Mouse (Mus musculus): ENCODE measurements around the gene Ankrd33. TPM values are rescaled to one million over a fixed set of nuclear protein-coding genes. Genes with fewer than 3 reads are reported as not detected.

The Ankrd33 gene
- polyA plus RNA-seq, 1 experiment: not detected

- no peak overlapping the region for H3K4me3 ChIP-seq (ENCODE audit: insufficient read depth, low read depth, low read length)
- 33% methylated on average over 3 of the region's 3 CpGs for WGBS
- TF ChIP-seq CTCF (conservative IDR thresholded peaks at IDR 0.05; ENCODE audit: insufficient read depth, insufficient read length, low read depth, low read length) (no peak), POLR2A (IDR thresholded peaks at IDR 0.05; ENCODE audit: low read depth, low read length) (no peak)
- DNase-seq: peak; percentile 84
- no peaks in the 10 kb centered on the region for H3K36me3 ChIP-seq (ENCODE audit: control insufficient read depth, insufficient read depth, low read length)
- H3K4me1 ChIP-seq (ENCODE audit: control insufficient read depth, insufficient read depth, low read length): no peaks in the 10 kb centered on the region
- no peaks in the 10 kb centered on the region for H3K27me3 ChIP-seq (replicated peaks; ENCODE audit: control insufficient read depth, insufficient read depth, low read length)
- H3K27ac ChIP-seq (ENCODE audit: insufficient read depth, low read depth, low read length): peak overlapping the region; percentile 27; the same call in 1 of the 2 replicates
These were observed 28.6 kb upstream of the Ankrd33 start for GRCm38 (mm10) chr15:101086956-101087355.

- Histone ChIP-seq H3K4me1 (ENCODE audit: control insufficient read depth, insufficient read depth, low read length) (no peaks in the 10 kb centered on the region), H3K4me3 (ENCODE audit: insufficient read depth, low read depth, low read length) (no peak overlapping the region), H3K27ac (ENCODE audit: insufficient read depth, low read depth, low read length) (no peak overlapping the region), H3K27me3 (replicated peaks; ENCODE audit: control insufficient read depth, insufficient read depth, low read length) (no peaks in the 10 kb centered on the region), H3K36me3 (ENCODE audit: control insufficient read depth, insufficient read depth, low read length) (no peaks in the 10 kb centered on the region)
- WGBS: 92% methylated on average over 4 of the region's 4 CpGs
- TF ChIP-seq POLR2A (IDR thresholded peaks at IDR 0.05; ENCODE audit: low read depth, low read length) (no peak), CTCF (conservative IDR thresholded peaks at IDR 0.05; ENCODE audit: insufficient read depth, insufficient read length, low read depth, low read length) (no peak)
- DNase-seq: no peak
These were observed 27.3 kb upstream of the Ankrd33 start for GRCm38 (mm10) chr15:101088291-101088690.

- no peak for DNase-seq
- H3K4me1 ChIP-seq (ENCODE audit: control insufficient read depth, insufficient read depth, low read length): no peaks in the 10 kb centered on the region
- no peak overlapping the region for H3K27ac ChIP-seq (ENCODE audit: insufficient read depth, low read depth, low read length)
- H3K27me3 ChIP-seq (replicated peaks; ENCODE audit: control insufficient read depth, insufficient read depth, low read length): no peaks in the 10 kb centered on the region
- no peak overlapping the region for H3K4me3 ChIP-seq (ENCODE audit: insufficient read depth, low read depth, low read length)
- no peaks in the 10 kb centered on the region for H3K36me3 ChIP-seq (ENCODE audit: control insufficient read depth, insufficient read depth, low read length)
- TF ChIP-seq CTCF (conservative IDR thresholded peaks at IDR 0.05; ENCODE audit: insufficient read depth, insufficient read length, low read depth, low read length) (no peak), POLR2A (IDR thresholded peaks at IDR 0.05; ENCODE audit: low read depth, low read length) (no peak)
- WGBS: 97% methylated on average over 8 of the region's 8 CpGs
These were observed 24.0 kb upstream of the Ankrd33 start for GRCm38 (mm10) chr15:101091551-101091950.

DNA sequence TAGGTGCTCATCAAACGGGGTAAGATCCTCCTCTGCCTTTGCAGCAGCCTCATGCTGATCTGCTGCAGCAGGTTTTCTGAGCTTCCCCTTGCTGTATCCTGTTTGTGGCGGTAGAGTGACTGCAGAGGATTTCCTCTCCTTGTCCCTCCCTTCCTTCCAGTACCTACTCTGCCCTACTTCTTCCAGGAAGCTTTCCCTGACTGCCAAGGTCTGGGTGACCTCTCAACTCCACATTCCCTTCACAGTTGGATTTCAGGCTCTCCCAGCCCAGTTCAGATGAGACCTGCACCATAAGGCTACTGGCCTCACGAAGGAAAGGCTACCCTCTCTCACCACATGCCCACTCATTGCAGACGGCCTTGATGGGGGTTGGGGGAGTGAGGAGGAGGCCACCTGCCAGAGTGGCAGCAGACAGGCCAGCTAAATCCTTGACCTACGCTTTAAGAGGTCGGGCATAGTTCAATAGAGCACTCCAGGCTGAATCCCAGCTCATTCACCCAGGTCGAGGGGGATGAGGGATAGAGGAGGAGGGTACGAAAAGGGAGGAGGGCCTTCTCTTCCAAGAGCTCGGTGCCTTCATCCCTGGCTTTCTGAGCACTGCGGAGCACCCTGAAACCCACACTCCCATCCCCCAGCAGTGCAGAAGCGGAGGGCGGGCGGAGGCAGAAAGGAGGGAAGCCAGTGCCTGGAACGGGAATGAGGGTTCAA, 23.3 kb upstream of the Ankrd33 start:
- Histone ChIP-seq H3K27me3 (replicated peaks; ENCODE audit: control insufficient read depth, insufficient read depth, low read length) (no peaks in the 10 kb centered on the region), H3K4me3 (ENCODE audit: insufficient read depth, low read depth, low read length) (no peak overlapping the region), H3K36me3 (ENCODE audit: control insufficient read depth, insufficient read depth, low read length) (no peaks in the 10 kb centered on the region), H3K4me1 (ENCODE audit: control insufficient read depth, insufficient read depth, low read length) (no peaks in the 10 kb centered on the region), H3K27ac (ENCODE audit: insufficient read depth, low read depth, low read length) (peak overlapping the region; percentile 11; the same call in 1 of the 2 replicates)
- TF ChIP-seq CTCF (conservative IDR thresholded peaks at IDR 0.05; ENCODE audit: insufficient read depth, insufficient read length, low read depth, low read length): no peak
- no peak for TF ChIP-seq POLR2A (IDR thresholded peaks at IDR 0.05; ENCODE audit: low read depth, low read length)
- WGBS: 42% methylated on average over 14 of the region's 14 CpGs
- peak; percentile 61 for DNase-seq

- peak; percentile 85 for DNase-seq
- Histone ChIP-seq H3K27me3 (replicated peaks; ENCODE audit: control insufficient read depth, insufficient read depth, low read length) (no peaks in the 10 kb centered on the region), H3K4me1 (ENCODE audit: control insufficient read depth, insufficient read depth, low read length) (no peaks in the 10 kb centered on the region), H3K27ac (ENCODE audit: insufficient read depth, low read depth, low read length) (peak overlapping the region; percentile 11; the same call in 1 of the 2 replicates), H3K4me3 (ENCODE audit: insufficient read depth, low read depth, low read length) (no peak overlapping the region), H3K36me3 (ENCODE audit: control insufficient read depth, insufficient read depth, low read length) (no peaks in the 10 kb centered on the region)
- TF ChIP-seq POLR2A (IDR thresholded peaks at IDR 0.05; ENCODE audit: low read depth, low read length) (no peak), CTCF (conservative IDR thresholded peaks at IDR 0.05; ENCODE audit: insufficient read depth, insufficient read length, low read depth, low read length) (no peak)
- 36% methylated on average over 25 of the region's 25 CpGs for WGBS
These were observed 22.5 kb upstream of the Ankrd33 start for GRCm38 (mm10) chr15:101092829-101093648.

- 83% methylated on average over 6 of the region's 6 CpGs for WGBS
- H3K27ac ChIP-seq (ENCODE audit: insufficient read depth, low read depth, low read length): no peak overlapping the region
- TF ChIP-seq POLR2A (IDR thresholded peaks at IDR 0.05; ENCODE audit: low read depth, low read length) (no peak), CTCF (conservative IDR thresholded peaks at IDR 0.05; ENCODE audit: insufficient read depth, insufficient read length, low read depth, low read length) (no peak)
- DNase-seq: no peak
- H3K27me3 ChIP-seq (replicated peaks; ENCODE audit: control insufficient read depth, insufficient read depth, low read length): no peaks in the 10 kb centered on the region
- H3K4me3 ChIP-seq (ENCODE audit: insufficient read depth, low read depth, low read length): no peak overlapping the region
- no peaks in the 10 kb centered on the region for H3K4me1 ChIP-seq (ENCODE audit: control insufficient read depth, insufficient read depth, low read length)
- no peaks in the 10 kb centered on the region for H3K36me3 ChIP-seq (ENCODE audit: control insufficient read depth, insufficient read depth, low read length)
These were observed 21.6 kb upstream of the Ankrd33 start for GRCm38 (mm10) chr15:101093988-101094387.

DNA sequence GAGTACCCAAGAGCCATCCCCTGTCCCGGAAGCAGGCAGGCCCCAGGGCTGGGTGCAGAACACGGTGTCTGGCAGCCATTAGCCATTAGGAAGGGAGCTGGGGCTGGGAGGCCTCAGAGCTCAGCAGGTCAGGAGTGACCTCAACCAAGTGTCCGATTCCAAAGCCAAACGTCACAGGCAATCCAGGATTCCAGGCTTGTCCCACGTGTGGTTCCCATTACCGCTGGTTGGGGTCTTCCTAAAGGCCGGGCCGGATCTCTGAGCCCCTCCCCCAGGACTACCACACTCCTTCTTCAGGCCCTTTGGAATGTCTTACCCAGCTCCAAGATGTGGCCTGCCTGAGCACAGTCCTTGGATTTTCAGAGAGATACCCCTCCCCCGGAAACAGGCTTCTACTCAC, 20.6 kb upstream of the Ankrd33 start:
- 83% methylated on average over 9 of the region's 9 CpGs for WGBS
- Histone ChIP-seq H3K36me3 (ENCODE audit: control insufficient read depth, insufficient read depth, low read length) (no peaks in the 10 kb centered on the region), H3K4me3 (ENCODE audit: insufficient read depth, low read depth, low read length) (no peak overlapping the region), H3K4me1 (ENCODE audit: control insufficient read depth, insufficient read depth, low read length) (no peaks in the 10 kb centered on the region), H3K27me3 (replicated peaks; ENCODE audit: control insufficient read depth, insufficient read depth, low read length) (no peaks in the 10 kb centered on the region), H3K27ac (ENCODE audit: insufficient read depth, low read depth, low read length) (no peak overlapping the region)
- no peak for DNase-seq
- TF ChIP-seq CTCF (conservative IDR thresholded peaks at IDR 0.05; ENCODE audit: insufficient read depth, insufficient read length, low read depth, low read length) (no peak), POLR2A (IDR thresholded peaks at IDR 0.05; ENCODE audit: low read depth, low read length) (no peak)
